Mouse (Mus musculus) brown adipose tissue, adult 24 weeks (tissue): ENCODE data around the gene Ccdc34. TPM values are rescaled to one million over a fixed set of nuclear protein-coding genes. Genes with fewer than 3 reads are reported as not detected.

ENCODE experiments used
- H3K27ac ChIP-seq: fragments of 200-500 bp; replicated peaks from 2 replicates; pipeline ENCODE4 v1.5.1; 2012; ENCODE audit warnings: low read depth, mild to moderate bottlenecking, low read length
- H3K4me1 ChIP-seq: fragments of 200-500 bp; 2 replicates; pipeline ENCODE4 v1.6.1; 2012; ENCODE audit warnings: low read length, mixed read lengths; ENCODE audit not compliant: control insufficient read depth, insufficient read depth, insufficient read length
- H3K4me3 ChIP-seq: fragments of 200-500 bp; 2 replicates; pipeline ENCODE4 v1.5.1; 2012; ENCODE audit warnings: low read depth, mild to moderate bottlenecking, low read length, moderate library complexity; ENCODE audit not compliant: insufficient read depth
- polyA plus RNA-seq: library from polyadenylated mRNA; stranded (reverse); fragments of >200 nt; gene quantifications from 2 replicates; pipeline ENCODE4 v1.2.4, GENCODE M21; 2012; ENCODE audit not compliant: missing spikeins, insufficient read depth, insufficient read length

Ccdc34 gene
- polyA plus RNA-seq, 1 experiment = 5.8 TPM

- no peaks in the 10 kb centered on the region for H3K4me1 ChIP-seq
- no peak overlapping the region for H3K4me3 ChIP-seq
- no peak overlapping the region for H3K27ac ChIP-seq
Observed at GRCm38 (mm10) chr2:110220492-110220891, 202.9 kb downstream of the Ccdc34 start.

GRCm38 (mm10) chr2:110222793-110223192 lies 205.2 kb downstream of the Ccdc34 start:
- no peak overlapping the region for H3K27ac ChIP-seq
- no peak overlapping the region for H3K4me3 ChIP-seq
- H3K4me1 ChIP-seq = no peaks in the 10 kb centered on the region

Other genes with a start within 250 kb of the Ccdc34 start
- 24.6 and 24.7 TPM in 2 replicates for gene Lin7c, start 127.0 kb upstream of the Ccdc34 start, polyA plus RNA-seq
- gene Lgr4, start 100.2 kb upstream of the Ccdc34 start, polyA plus RNA-seq = 8.6 and 9.6 TPM in 2 replicates